Mouse (Mus musculus): ENCODE measurements at regions not wholly inside any gene's neighbourhood (a gene's known extent, or its start where the extent isn't known, plus 50 kb on each side); places are given as distances from the start of the nearest gene placed in this dataset.
"Not testable (repeated sequence)": the region's sequence is repeated elsewhere in the genome, so short reads cannot be mapped to it uniquely, and the experiment has no call there.

DNA sequence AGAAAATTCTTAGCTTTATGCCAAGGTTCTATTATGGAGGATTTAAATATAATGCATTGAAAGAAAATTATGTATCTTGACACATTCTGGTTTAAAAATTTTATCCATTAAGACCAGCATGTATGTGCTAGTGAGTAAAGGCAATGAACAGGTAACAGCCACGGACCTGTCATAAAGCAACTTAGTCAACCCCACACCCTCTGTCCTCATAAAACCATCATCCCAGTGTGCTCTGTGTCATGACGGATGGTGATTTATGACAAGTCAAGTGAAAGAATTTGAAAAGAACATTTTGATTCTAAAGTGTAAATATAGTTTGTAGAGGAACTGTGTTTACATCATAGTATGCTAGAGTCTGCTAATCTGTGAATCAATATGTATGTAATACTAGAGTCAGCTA, 946.3 kb upstream of the Cypt12 start:
- no peak for DNase-seq

DNA sequence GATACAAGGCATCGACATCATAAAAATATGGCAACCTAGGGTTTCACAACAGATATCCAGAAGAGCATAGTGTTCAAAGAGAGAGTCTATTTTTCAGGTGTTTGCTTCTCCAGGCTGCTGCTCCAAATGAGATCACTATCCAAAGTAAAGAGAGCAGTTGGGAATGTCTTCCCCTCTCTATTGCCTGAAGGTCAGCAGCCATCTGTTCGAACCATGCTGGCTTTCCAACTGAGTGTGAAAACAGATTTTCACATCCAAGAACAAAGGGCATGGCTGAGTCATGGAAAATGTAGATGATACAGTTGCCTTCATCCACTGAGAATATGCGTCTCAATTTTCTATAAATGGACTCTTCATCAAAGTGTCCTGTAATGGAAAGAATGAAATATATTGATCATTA, 945.1 kb upstream of the Cypt12 start:
- peak; percentile 71 for DNase-seq

DNA sequence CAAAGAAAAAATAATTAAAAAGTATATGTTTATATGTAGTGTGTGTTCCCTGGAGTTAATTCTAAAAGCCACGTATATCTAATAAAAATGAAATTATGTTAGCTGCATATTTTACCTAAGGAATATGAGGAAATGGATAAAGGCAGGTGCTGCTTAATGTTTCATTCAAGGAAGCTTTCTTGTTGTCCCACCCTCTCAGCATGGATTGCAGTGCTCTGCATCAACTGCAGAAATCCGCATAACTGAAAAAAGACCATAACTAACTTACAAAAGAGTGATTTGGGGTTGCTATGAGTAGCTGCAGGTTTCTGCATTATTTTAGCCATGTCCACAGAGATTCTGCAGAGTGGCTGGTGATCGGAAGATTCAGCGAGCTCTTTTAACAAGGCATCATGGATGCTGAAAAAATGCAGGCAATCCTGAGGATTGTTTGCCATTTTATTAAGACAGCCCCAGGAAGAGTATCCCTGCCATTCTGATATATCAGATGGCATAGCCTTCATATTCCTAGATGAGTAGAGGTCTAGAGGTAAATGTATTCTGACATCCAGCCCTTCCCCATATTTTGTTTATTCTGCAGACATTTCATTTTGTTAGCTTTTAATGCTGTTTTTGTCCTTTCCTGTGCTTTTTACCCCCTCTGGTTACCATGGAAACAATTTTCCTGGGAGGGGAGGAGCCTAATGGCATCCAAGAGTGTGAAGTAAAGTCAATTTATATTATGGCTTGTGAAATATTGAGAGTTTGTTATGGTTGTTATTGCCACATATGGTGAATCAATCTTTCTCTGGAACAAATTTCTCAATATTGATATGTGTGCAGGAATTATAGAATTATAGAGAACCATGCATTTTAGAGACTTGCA, 933.8 kb upstream of the Cypt12 start:
- DNase-seq = no peak

DNA sequence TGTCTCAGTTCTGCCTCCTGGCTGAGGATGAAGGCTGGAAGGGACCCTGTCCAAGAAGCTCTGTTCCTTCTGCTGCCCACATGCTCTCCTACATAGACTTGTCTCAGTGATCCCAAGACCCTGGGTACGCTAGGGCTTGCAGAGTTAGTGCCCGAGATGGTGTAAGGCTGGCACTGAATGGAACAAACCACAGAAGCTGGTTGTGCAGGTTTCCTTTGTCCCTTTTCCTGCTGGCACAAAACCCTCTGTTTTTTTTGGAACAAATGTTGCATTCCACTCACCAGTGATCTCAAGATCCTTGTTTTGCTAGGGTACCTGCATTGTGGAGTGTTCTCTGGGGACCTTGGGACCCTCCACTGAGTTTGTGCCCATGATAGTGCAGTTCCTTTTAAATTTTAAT, 897.4 kb upstream of the Cypt12 start:
- DNase-seq = no peak

DNA sequence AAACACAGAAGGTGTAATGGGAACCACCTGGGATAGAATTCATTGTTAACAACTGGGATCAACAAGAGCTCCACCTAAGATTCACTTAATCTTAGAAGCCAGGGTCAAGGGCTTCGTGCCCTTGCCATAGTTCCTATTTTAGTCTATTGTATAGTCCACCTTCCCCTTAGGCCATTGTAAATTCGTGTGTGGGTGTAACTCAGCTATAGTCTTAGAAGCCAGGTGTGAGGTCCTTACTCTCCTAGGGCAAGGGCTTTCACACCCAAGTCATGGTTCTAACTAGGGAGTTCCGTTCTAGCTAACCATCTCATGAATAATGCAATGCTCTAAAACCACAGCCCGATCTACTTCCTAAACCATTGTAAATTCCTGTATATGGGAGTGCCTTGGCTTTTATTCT, 889.8 kb upstream of the Cypt12 start:
- not testable (repeated sequence) for DNase-seq

DNA sequence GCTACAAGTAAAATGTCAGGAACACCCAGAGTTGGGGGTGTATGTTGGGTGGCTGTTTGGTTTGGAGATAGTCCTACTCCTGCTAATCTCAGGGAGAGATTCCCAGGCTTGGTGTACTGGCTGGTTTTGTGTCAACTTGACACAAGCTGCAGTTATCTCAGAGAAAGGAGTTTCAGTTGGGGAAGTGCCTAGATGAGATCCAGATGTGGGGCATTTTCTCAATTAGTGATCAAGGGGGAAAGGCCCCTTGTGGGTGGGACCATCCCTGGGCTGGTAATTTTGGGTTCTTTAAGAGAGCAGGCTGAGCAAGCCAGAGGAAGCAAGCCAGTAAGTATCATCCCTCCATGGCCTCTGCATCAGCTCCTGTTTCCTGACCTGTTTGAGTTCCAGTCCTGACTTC, 841.9 kb upstream of the Cypt12 start:
- DNase-seq = not testable (repeated sequence)
